Mouse (Mus musculus): ENCODE data around the gene Fig4. TPM values are rescaled to one million over a fixed set of nuclear protein-coding genes. Genes with fewer than 3 reads are reported as not detected.

Gene Fig4
- polyA plus RNA-seq, 1 experiment = 11.9 TPM

- Histone ChIP-seq H3ac (ENCODE audit: control insufficient read depth, insufficient read length) (no peak overlapping the region), H3K79me2 (ENCODE audit: control insufficient read depth, insufficient read depth) (no peaks in the 10 kb centered on the region), H3K4me2 (ENCODE audit: low read depth) (no peak overlapping the region), H3K27me3 (ENCODE audit: control insufficient read depth, insufficient read depth, insufficient read length) (no peaks in the 10 kb centered on the region), H3K4me3 (no peak overlapping the region), H3K36me3 (ENCODE audit: control insufficient read depth, insufficient read depth) (no peaks in the 10 kb centered on the region)
- TF ChIP-seq TCF12 (IDR thresholded peaks at IDR 0.05; ENCODE audit: insufficient read depth, poor library complexity, severe bottlenecking) = no peak
- TF ChIP-seq MYOG (IDR thresholded peaks at IDR 0.05; ENCODE audit: control insufficient read depth in 1 of 3, insufficient read depth in 1 of 3, insufficient read length in 2 of 3, low read depth in 2 of 3) = no peak
- no peak for TF ChIP-seq REST (IDR thresholded peaks at IDR 0.05; ENCODE audit: insufficient read depth, insufficient read length)
- no peak for TF ChIP-seq MYOD1 (IDR thresholded peaks at IDR 0.05; ENCODE audit: control insufficient read depth in 1 of 3, insufficient read length in 2 of 3, low read depth in 2 of 3)
- TF ChIP-seq CEBPB (IDR thresholded peaks at IDR 0.05; ENCODE audit: insufficient read depth, poor library complexity, severe bottlenecking) = no peak
- TF ChIP-seq POLR2A (IDR thresholded peaks at IDR 0.05; ENCODE audit: insufficient read length, low read depth) = no peak
- TF ChIP-seq TCF3 (IDR thresholded peaks at IDR 0.05; ENCODE audit: insufficient read length, low read depth) = no peak
- no peak for TF ChIP-seq SRF (IDR thresholded peaks at IDR 0.05; ENCODE audit: control insufficient read depth, insufficient read length, low read depth)
- no peak for TF ChIP-seq E2F4 (IDR thresholded peaks at IDR 0.05; ENCODE audit: insufficient read depth)
- no peak for TF ChIP-seq MAX (IDR thresholded peaks at IDR 0.05; ENCODE audit: low read depth)
- no peak for TF ChIP-seq USF1 (IDR thresholded peaks at IDR 0.05; ENCODE audit: low read depth)
- TF ChIP-seq POLR2AphosphoS2 (IDR thresholded peaks at IDR 0.05; ENCODE audit: insufficient read length, low read depth) = no peak
Measured at GRCm38 (mm10) chr10:41218897-41219296, 84.2 kb downstream of the Fig4 start.

- TF ChIP-seq REST (IDR thresholded peaks at IDR 0.05; ENCODE audit: insufficient read depth, insufficient read length) (no peak), MYOD1 (IDR thresholded peaks at IDR 0.05; ENCODE audit: control insufficient read depth in 1 of 3, insufficient read length in 2 of 3, low read depth in 2 of 3) (no peak), MAX (IDR thresholded peaks at IDR 0.05; ENCODE audit: low read depth) (no peak), TCF3 (IDR thresholded peaks at IDR 0.05; ENCODE audit: insufficient read length, low read depth) (no peak), SRF (IDR thresholded peaks at IDR 0.05; ENCODE audit: control insufficient read depth, insufficient read length, low read depth) (no peak), MYOG (IDR thresholded peaks at IDR 0.05; ENCODE audit: control insufficient read depth in 1 of 3, insufficient read depth in 1 of 3, insufficient read length in 2 of 3, low read depth in 2 of 3) (no peak)
- H3K27me3 ChIP-seq (ENCODE audit: control insufficient read depth, insufficient read depth, insufficient read length) = no peaks in the 10 kb centered on the region
- no peak overlapping the region for H3ac ChIP-seq (ENCODE audit: control insufficient read depth, insufficient read length)
- no peaks in the 10 kb centered on the region for H3K36me3 ChIP-seq (ENCODE audit: control insufficient read depth, insufficient read depth)
- H3K79me2 ChIP-seq (ENCODE audit: control insufficient read depth, insufficient read depth) = no peaks in the 10 kb centered on the region
- no peak overlapping the region for H3K4me3 ChIP-seq
- no peak overlapping the region for H3K4me2 ChIP-seq (ENCODE audit: low read depth)
Measured at GRCm38 (mm10) chr10:41214083-41214482, 89.0 kb downstream of the Fig4 start.

GRCm38 (mm10) chr10:41209538-41209937 lies 93.5 kb downstream of the Fig4 start:
- H3ac ChIP-seq (ENCODE audit: control insufficient read depth, insufficient read length) = no peak overlapping the region
- H3K4me2 ChIP-seq (ENCODE audit: low read depth) = no peak overlapping the region
- H3K4me3 ChIP-seq = no peak overlapping the region
- no peaks in the 10 kb centered on the region for H3K79me2 ChIP-seq (ENCODE audit: control insufficient read depth, insufficient read depth)
- TF ChIP-seq MAX (IDR thresholded peaks at IDR 0.05; ENCODE audit: low read depth) = no peak
- no peaks in the 10 kb centered on the region for H3K36me3 ChIP-seq (ENCODE audit: control insufficient read depth, insufficient read depth)
- H3K27me3 ChIP-seq (ENCODE audit: control insufficient read depth, insufficient read depth, insufficient read length) = no peaks in the 10 kb centered on the region

- no peaks in the 10 kb centered on the region for H3K79me2 ChIP-seq (ENCODE audit: control insufficient read depth, insufficient read depth)
- no peak for TF ChIP-seq TCF3 (IDR thresholded peaks at IDR 0.05; ENCODE audit: insufficient read length, low read depth)
- peak; percentile 68 for TF ChIP-seq REST (IDR thresholded peaks at IDR 0.05; ENCODE audit: insufficient read depth, insufficient read length)
- no peak overlapping the region for H3ac ChIP-seq (ENCODE audit: control insufficient read depth, insufficient read length)
- no peak overlapping the region for H3K4me3 ChIP-seq
- no peaks in the 10 kb centered on the region for H3K27me3 ChIP-seq (ENCODE audit: control insufficient read depth, insufficient read depth, insufficient read length)
- no peak overlapping the region for H3K4me2 ChIP-seq (ENCODE audit: low read depth)
- no peaks in the 10 kb centered on the region for H3K36me3 ChIP-seq (ENCODE audit: control insufficient read depth, insufficient read depth)
Measured at GRCm38 (mm10) chr10:41208860-41209377, 94.1 kb downstream of the Fig4 start.

- no peak overlapping the region for H3K4me2 ChIP-seq (ENCODE audit: low read depth)
- no peaks in the 10 kb centered on the region for H3K27me3 ChIP-seq (ENCODE audit: control insufficient read depth, insufficient read depth, insufficient read length)
- TF ChIP-seq MYOD1 (IDR thresholded peaks at IDR 0.05; ENCODE audit: control insufficient read depth in 1 of 3, insufficient read length in 2 of 3, low read depth in 2 of 3) (no peak), SRF (IDR thresholded peaks at IDR 0.05; ENCODE audit: control insufficient read depth, insufficient read length, low read depth) (no peak), MYOG (IDR thresholded peaks at IDR 0.05; ENCODE audit: control insufficient read depth in 1 of 3, insufficient read depth in 1 of 3, insufficient read length in 2 of 3, low read depth in 2 of 3) (no peak), TCF3 (IDR thresholded peaks at IDR 0.05; ENCODE audit: insufficient read length, low read depth) (no peak), POLR2AphosphoS2 (IDR thresholded peaks at IDR 0.05; ENCODE audit: insufficient read length, low read depth) (no peak), CEBPB (IDR thresholded peaks at IDR 0.05; ENCODE audit: insufficient read depth, poor library complexity, severe bottlenecking) (no peak), TCF12 (IDR thresholded peaks at IDR 0.05; ENCODE audit: insufficient read depth, poor library complexity, severe bottlenecking) (no peak), E2F4 (IDR thresholded peaks at IDR 0.05; ENCODE audit: insufficient read depth) (no peak), USF1 (IDR thresholded peaks at IDR 0.05; ENCODE audit: low read depth) (no peak), MAX (IDR thresholded peaks at IDR 0.05; ENCODE audit: low read depth) (no peak), REST (IDR thresholded peaks at IDR 0.05; ENCODE audit: insufficient read depth, insufficient read length) (no peak), POLR2A (IDR thresholded peaks at IDR 0.05; ENCODE audit: insufficient read length, low read depth) (no peak)
- H3ac ChIP-seq (ENCODE audit: control insufficient read depth, insufficient read length) = no peak overlapping the region
- no peaks in the 10 kb centered on the region for H3K79me2 ChIP-seq (ENCODE audit: control insufficient read depth, insufficient read depth)
- no peak overlapping the region for H3K4me3 ChIP-seq
- H3K36me3 ChIP-seq (ENCODE audit: control insufficient read depth, insufficient read depth) = no peaks in the 10 kb centered on the region
Measured at GRCm38 (mm10) chr10:41205647-41206046, 97.4 kb downstream of the Fig4 start.

Measured in myocyte (in vitro differentiated cells).